Mouse (Mus musculus) heart, postnatal 0 days (tissue): ENCODE measurements around the gene Isl2.

Experiments
- CTCF ChIP-seq: IDR thresholded peaks from 2 replicates; pipeline ENCODE4 v1.5.1; 2016; ENCODE audit warnings: antibody characterized with exemption, control low read depth, low read depth
- EP300 ChIP-seq: IDR thresholded peaks from 2 replicates; pipeline ENCODE4 v1.6.1; 2016; ENCODE audit warnings: antibody characterized with exemption, low read depth

DNA sequence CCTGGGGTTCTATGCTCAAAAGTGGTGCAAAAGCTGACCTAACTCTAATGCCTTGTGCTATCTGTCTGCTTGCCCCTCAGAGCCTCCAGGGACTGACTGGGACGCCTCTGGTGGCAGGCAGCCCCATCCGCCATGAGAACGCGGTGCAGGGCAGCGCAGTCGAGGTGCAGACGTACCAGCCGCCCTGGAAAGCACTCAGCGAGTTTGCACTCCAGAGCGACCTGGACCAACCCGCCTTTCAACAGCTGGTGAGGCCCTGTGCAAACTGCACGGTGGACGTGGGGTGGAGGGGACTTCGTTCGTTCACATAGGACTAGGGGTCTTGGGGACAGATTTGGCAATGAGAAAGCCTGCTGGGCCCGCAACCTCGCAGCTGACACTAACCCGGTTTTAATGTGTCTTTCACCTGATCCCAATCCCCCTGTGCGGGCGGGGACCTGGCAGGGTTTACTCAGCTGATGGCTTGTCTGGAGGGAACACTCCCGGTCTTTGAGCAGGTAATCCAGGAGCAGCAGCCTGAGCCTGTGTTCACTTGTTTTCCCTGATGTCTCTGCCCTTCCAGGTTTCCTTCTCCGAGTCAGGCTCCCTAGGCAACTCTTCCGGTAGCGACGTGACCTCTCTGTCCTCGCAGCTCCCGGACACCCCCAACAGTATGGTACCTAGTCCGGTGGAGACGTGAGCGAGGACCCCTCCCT lies 6.5 kb downstream of the Isl2 start:
- TF ChIP-seq CTCF: no peak
- no peak for TF ChIP-seq EP300
